Mouse (Mus musculus) testis, adult 2 months (tissue): Measurements from ENCODE around the gene Zbtb34.

Source experiments
- CTCF ChIP-seq: fragments of 200-500 bp; IDR thresholded peaks from 2 replicates; pipeline ENCODE4 v1.5.1; 2012; ENCODE audit warnings: low read depth, mild to moderate bottlenecking, inconsistent platforms, low read length, moderate library complexity; ENCODE audit not compliant: control insufficient read depth, insufficient read depth, insufficient replicate concordance
- POLR2A ChIP-seq: fragments of 200-500 bp; IDR thresholded peaks from 2 replicates; pipeline ENCODE4 v1.6.1; 2012; ENCODE audit warnings: low read depth, mild to moderate bottlenecking, inconsistent platforms, low read length, moderate library complexity; ENCODE audit not compliant: control insufficient read depth

- TF ChIP-seq CTCF (no peak), POLR2A (no peak)
Observed at GRCm38 (mm10) chr2:33461066-33461465, 29.9 kb upstream of the Zbtb34 start.
